Mouse (Mus musculus) hindbrain, embryonic 13.5 days (tissue): ENCODE measurements around the gene Eya2. TPM values are rescaled to one million over a fixed set of nuclear protein-coding genes. Genes with fewer than 3 reads are reported as not detected.

Experiments
- ATAC-seq: fragments of 200-750 bp; cut with Nextera tagmentation; 2 replicates; pipeline ENCODE4 v1.8.0; 2017; ENCODE audit warnings: moderate TSS enrichment; ENCODE audit not compliant: low FRiP score
- H3K27ac ChIP-seq: fragments of 300-500 bp; sonication (generic); 2 replicates; pipeline ENCODE4 v1.5.1; 2015; ENCODE audit warnings: inconsistent platforms, mild to moderate bottlenecking, moderate library complexity
- H3K27me3 ChIP-seq: fragments of 300-500 bp; sonication (generic); 2 replicates; pipeline ENCODE4 v1.6.1; 2015; ENCODE audit warnings: mild to moderate bottlenecking, inconsistent platforms
- H3K36me3 ChIP-seq: fragments of 300-500 bp; sonication (generic); 2 replicates; pipeline ENCODE4 v1.6.1; 2015; ENCODE audit warnings: mild to moderate bottlenecking, inconsistent platforms
- H3K4me1 ChIP-seq: fragments of 300-500 bp; sonication (generic); replicated peaks from 2 replicates; pipeline ENCODE4 v1.6.1; 2015; ENCODE audit warnings: inconsistent platforms
- H3K4me2 ChIP-seq: fragments of 300-500 bp; sonication (generic); 2 replicates; pipeline ENCODE4 v1.6.1; 2015; ENCODE audit warnings: inconsistent platforms, mild to moderate bottlenecking, moderate library complexity
- H3K4me3 ChIP-seq: fragments of 300-500 bp; sonication (generic); 2 replicates; pipeline ENCODE4 v1.5.1; 2015; ENCODE audit warnings: mild to moderate bottlenecking, inconsistent platforms
- H3K9ac ChIP-seq: fragments of 300-500 bp; sonication (generic); 2 replicates; pipeline ENCODE4 v1.6.1; 2015; ENCODE audit warnings: mild to moderate bottlenecking, inconsistent platforms
- H3K9me3 ChIP-seq: fragments of 300-500 bp; sonication (generic); 2 replicates; pipeline ENCODE4 v1.6.1; 2016; ENCODE audit warnings: inconsistent platforms
- WGBS: fragments of 180-500 bp; shearing (Covaris S2); methylation state at CpG from one replicate; pipeline ENCODE4 v1.1.7; 2015; 5-methylcytosine and 5-hydroxymethylcytosine counted together
- polyA plus RNA-seq: library from polyadenylated mRNA; unstranded; fragments of >200 nt; fragmentation: Nextera tagmentation; extraction: Ambion mirVana; gene quantifications from 2 replicates; pipeline ENCODE4 v1.2.1, GENCODE M21; 2015

Gene Eya2
- polyA plus RNA-seq, 1 experiment from 2014 or later, result 12.8 TPM

DNA sequence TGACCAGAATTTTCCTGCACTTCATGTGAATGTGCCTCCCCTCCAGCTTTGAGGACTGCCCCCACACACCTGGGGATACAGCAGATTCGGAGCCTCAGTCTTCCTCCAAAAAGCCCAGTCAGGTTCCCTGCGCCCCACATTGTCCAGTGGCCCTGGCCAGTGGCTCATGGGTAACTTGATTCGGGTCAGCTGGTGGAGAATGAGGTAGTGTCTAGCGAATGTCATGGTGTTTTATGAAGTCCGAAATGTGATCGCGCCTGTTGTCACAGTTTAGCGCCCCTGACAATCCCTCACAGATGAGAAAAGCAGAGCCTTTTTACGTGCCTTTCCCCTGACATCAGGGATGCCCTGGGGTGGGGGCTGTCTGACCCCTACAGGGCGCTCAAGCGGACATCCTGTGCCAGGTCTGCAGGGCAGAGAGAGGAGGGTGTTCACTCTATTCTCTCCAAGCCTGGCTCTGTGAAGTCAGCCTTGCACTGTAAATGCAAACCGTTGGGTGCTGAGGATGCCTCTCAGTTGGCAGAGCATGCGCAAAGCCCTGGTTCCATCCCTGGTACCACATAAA, 164.7 kb downstream of the Eya2 start:
- Histone ChIP-seq H3K36me3 (no peaks in the 10 kb centered on the region), H3K27me3 (no peaks in the 10 kb centered on the region), H3K9ac (no peak overlapping the region), H3K4me3 (no peak overlapping the region), H3K4me2 (no peak overlapping the region), H3K27ac (no peak overlapping the region), H3K4me1 (peaks cover 16% of the 10 kb centered on the region), H3K9me3 (no peaks in the 10 kb centered on the region)
- WGBS, result 75% methylated on average over 13 of the region's 13 CpGs
- no peak for ATAC-seq

DNA sequence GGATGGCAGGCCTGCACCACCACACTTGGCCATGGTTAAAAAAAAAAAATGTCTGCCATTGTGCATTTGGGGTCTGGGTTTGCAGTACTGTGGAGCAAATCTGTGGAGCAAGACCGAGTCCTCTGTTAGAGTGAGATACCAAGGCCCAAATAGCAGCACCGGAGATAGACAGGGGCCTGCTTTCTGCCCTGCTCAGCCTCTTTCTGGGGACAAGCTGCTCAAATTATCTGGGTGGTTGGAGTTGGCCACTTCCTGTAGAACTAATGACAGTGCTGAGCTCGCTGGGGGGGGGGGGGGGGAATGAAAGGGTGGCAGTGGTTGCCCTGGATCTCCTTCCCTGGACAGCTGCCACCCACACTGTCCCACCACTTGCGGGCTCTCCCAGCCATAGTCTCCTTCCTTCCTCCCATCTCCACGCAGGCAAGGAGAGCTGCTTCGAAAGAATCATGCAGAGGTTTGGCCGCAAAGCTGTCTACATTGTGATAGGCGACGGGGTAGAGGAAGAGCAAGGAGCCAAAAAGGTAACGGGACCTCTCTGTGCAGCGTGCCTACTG, 174.1 kb downstream of the Eya2 start:
- peak overlapping the region; percentile 78 for H3K27ac ChIP-seq
- WGBS, result 59% methylated on average over 10 of the region's 11 CpGs

DNA sequence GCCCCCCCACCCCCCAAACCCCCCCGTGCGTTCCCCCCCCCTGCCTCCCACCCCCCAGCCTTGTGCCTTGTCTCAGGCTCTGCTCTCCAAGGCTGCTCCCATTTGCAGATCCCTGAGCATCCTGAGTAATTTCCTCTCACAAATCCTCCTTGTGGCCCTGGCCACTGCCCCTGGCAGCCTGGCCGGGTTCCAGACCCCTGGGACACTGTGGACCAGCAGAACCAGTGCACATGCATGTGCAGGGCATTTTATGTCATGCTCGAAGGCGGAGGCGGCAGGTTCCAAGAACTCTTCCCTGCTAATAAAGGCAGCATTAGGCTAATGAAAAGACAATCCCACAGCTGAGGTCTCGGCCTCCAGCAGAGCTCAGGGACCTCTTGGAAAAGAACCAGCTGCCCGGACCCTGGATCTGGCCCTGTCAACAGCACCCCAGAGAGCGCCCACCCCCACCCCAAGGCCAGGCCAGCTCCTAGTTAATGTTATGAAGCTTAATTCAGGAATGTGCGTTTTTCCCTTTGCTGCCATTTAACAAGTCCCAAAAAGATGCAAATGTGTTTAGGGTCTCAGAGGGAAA, 174.6 kb downstream of the Eya2 start:
- Histone ChIP-seq H3K4me1 (peaks cover 11% of the 10 kb centered on the region), H3K9ac (peak overlapping the region; percentile 30; the same call in 1 of the 2 replicates), H3K4me2 (no peak overlapping the region), H3K27me3 (no peaks in the 10 kb centered on the region), H3K27ac (peak overlapping the region; percentile 78), H3K9me3 (no peaks in the 10 kb centered on the region), H3K36me3 (no peaks in the 10 kb centered on the region), H3K4me3 (no peak overlapping the region)
- WGBS, result 36% methylated on average over 8 of the region's 10 CpGs
- ATAC-seq, result no peak

More for the DNA sequence above, 174.1 kb downstream of the Eya2 start:
- Histone ChIP-seq H3K4me2 (no peak overlapping the region), H3K4me3 (no peak overlapping the region), H3K9ac (peak overlapping the region; percentile 30; the same call in 1 of the 2 replicates), H3K4me1 (peaks cover 11% of the 10 kb centered on the region), H3K27me3 (no peaks in the 10 kb centered on the region), H3K9me3 (no peaks in the 10 kb centered on the region), H3K36me3 (no peaks in the 10 kb centered on the region)
- ATAC-seq, result no peak

DNA sequence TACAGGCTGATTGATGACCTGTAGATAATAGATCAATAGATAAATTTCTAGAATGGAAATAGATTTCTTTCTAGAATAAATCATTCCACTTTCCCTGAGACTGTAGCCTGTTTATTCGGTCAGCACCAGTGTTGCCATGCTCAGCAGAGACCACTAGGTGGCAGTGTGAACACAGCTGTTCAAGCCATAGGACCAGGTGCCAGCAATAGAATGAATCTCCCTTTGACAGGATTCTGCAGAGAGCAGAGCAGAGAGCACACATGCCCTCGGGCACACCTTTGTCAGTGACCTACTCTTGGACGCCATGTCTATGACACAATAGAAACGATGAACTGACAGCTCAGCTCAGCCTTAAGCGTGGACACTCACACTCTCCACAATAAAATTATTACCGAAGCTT, 184.1 kb downstream of the Eya2 start:
- peaks cover 7% of the 10 kb centered on the region for H3K36me3 ChIP-seq
- no peak overlapping the region for H3K4me2 ChIP-seq
- no peaks in the 10 kb centered on the region for H3K9me3 ChIP-seq
- peak overlapping the region; percentile 80 for H3K27ac ChIP-seq
- H3K4me1 ChIP-seq, result peaks cover 6% of the 10 kb centered on the region
- H3K27me3 ChIP-seq, result no peaks in the 10 kb centered on the region
- no peak overlapping the region for H3K4me3 ChIP-seq
- ATAC-seq, result peak; percentile 65
- no peak overlapping the region for H3K9ac ChIP-seq
- 21% methylated on average over 6 of the region's 6 CpGs for WGBS

DNA sequence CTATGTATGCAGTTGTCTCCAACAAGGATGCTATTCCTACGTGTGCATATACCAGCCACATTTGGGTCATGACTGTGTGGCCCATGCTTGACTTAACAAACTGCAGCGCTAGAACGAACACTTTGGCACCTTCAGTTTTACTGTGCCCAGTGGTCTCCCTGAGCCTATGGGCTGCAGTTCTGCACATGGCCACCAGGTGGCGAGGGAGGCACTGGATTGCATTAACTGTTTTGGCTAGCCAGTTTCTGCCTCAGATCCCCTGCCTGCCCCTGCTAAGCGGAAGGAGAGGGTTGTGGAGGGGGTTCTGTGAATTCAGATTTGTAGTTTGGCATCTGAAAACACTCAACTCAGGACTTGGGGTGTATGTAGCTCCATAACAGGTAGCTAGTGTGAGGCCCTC, 187.5 kb downstream of the Eya2 start:
- ATAC-seq, result 0 out of 2 replicates have a peak, but pooled peaks have one; percentile 15
- Histone ChIP-seq H3K36me3 (peaks cover 39% of the 10 kb centered on the region), H3K9me3 (no peaks in the 10 kb centered on the region), H3K4me3 (no peak overlapping the region), H3K9ac (no peak overlapping the region), H3K27me3 (no peaks in the 10 kb centered on the region), H3K4me1 (peaks cover 10% of the 10 kb centered on the region), H3K27ac (no peak overlapping the region), H3K4me2 (no peak overlapping the region)
- 36% methylated on average over 5 of the region's 5 CpGs for WGBS

DNA sequence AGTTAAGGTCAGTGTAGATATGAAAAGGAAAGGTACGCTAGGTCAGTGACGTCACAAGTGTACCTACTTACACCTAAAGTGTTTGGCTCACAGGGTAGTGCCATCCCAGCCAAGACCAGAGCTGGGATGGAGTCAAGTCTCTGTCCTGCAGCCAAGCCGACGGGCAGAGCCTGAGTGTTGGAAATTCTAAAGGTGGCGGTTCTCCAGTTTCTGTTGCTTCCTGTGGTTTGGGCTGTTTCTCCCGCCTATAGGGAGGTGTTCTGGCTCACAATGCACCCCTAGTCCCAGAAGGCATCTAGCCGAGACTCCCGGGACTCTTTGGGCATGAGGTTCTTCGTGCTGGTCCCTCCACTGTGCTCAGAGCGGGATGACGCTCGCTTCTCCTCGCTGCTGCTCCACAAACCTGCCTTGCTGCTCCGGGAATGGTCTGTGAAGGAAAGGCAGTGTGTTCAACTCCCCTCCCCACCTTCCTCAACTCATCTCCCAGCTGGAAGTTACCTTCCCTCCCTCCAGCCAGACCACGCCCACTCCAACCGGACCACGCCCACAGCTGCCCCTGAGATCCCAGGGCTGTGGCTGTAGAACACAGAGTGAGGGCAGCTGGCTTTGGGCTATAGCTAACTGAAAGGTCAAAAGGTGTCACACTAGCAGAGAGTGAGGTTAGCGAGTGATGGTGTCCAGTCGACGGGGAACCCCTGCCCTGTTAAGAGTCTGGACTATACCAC, 190.6 kb downstream of the Eya2 start:
- no peak overlapping the region for H3K4me2 ChIP-seq
- H3K4me1 ChIP-seq, result peaks cover 25% of the 10 kb centered on the region
- H3K36me3 ChIP-seq, result peaks cover 69% of the 10 kb centered on the region
- H3K9me3 ChIP-seq, result no peaks in the 10 kb centered on the region
- H3K4me3 ChIP-seq, result no peak overlapping the region
- no peaks in the 10 kb centered on the region for H3K27me3 ChIP-seq
- H3K27ac ChIP-seq, result no peak overlapping the region
- 93% methylated on average over 20 of the region's 20 CpGs for WGBS
- no peak overlapping the region for H3K9ac ChIP-seq
- no peak for ATAC-seq

DNA sequence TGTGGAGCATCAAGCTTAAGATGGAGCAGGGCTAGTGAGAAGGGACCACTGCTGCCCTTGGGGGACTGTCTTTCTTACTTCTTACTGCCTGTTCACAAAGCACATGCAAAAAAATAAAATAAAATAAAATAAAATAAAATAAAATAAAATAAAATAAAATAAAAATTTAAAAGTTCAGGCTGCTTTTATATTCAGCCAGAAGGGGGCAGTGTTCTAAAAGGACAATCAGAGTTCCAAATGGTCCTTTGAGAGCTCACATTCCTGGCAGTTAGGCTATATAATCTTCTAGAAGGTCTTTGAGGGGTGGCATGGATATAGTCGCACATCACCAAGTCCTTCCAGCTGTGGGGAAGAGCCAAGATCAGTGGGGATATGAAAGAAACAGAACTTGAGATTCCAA, 191.6 kb downstream of the Eya2 start:
- 72% methylated on average over 1 of the region's 1 CpGs for WGBS
- no peak overlapping the region for H3K27ac ChIP-seq
- H3K9ac ChIP-seq, result no peak overlapping the region
- no peak overlapping the region for H3K4me3 ChIP-seq
- H3K9me3 ChIP-seq, result no peaks in the 10 kb centered on the region
- no peak for ATAC-seq
- no peak overlapping the region for H3K4me2 ChIP-seq
- H3K4me1 ChIP-seq, result peaks cover 34% of the 10 kb centered on the region
- H3K36me3 ChIP-seq, result peaks cover 78% of the 10 kb centered on the region
- no peaks in the 10 kb centered on the region for H3K27me3 ChIP-seq

DNA sequence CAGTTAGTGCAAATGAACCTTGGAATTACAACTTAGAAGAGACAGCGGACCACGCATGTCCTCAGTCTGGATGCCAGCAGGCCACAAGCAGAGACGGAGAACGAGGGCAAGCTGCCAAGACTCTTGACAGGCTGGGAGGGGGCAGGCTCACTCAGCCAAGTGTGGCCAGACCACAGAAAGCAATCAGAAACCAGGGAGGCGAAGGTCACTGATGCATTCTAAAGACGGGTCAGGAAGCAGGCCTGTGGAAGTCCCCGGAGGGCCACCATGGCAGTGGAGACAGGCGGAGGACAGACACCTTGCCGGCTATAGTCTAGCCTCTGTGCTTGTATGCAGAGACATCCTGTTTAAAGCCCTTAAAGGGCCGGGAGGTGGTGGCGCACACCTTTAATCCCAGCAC, 193.2 kb downstream of the Eya2 start:
- Histone ChIP-seq H3K36me3 (peaks cover 93% of the 10 kb centered on the region), H3K4me1 (peaks cover 40% of the 10 kb centered on the region), H3K27ac (peak overlapping the region; percentile 76), H3K4me2 (no peak overlapping the region), H3K27me3 (no peaks in the 10 kb centered on the region), H3K9ac (no peak overlapping the region), H3K9me3 (no peaks in the 10 kb centered on the region), H3K4me3 (no peak overlapping the region)
- 41% methylated on average over 11 of the region's 11 CpGs for WGBS
- no peak for ATAC-seq

DNA sequence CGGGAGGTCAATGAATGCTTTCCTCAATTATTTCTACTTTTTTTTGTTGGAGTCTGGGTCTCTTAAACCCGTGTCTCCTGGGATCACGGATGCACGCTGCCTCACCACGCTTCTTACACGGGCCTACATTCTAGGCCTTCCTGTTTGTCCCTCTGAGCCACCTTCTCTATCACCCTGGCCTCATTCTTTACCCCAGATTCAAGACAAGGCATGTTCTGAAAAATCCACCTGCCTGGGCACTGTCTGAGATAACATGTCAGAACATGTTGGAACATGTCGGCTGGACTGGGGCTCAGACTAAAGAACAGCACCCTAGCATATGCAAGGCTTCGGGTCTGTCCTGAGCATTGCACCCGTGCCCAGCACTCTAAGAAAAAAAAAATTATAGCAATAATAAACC, 194.0 kb downstream of the Eya2 start:
- 93% methylated on average over 9 of the region's 9 CpGs for WGBS
- Histone ChIP-seq H3K4me3 (no peak overlapping the region), H3K9ac (no peak overlapping the region), H3K36me3 (peaks cover 95% of the 10 kb centered on the region), H3K4me2 (no peak overlapping the region), H3K4me1 (peaks cover 40% of the 10 kb centered on the region), H3K9me3 (no peaks in the 10 kb centered on the region), H3K27ac (no peak overlapping the region), H3K27me3 (no peaks in the 10 kb centered on the region)
- ATAC-seq, result no peak

DNA sequence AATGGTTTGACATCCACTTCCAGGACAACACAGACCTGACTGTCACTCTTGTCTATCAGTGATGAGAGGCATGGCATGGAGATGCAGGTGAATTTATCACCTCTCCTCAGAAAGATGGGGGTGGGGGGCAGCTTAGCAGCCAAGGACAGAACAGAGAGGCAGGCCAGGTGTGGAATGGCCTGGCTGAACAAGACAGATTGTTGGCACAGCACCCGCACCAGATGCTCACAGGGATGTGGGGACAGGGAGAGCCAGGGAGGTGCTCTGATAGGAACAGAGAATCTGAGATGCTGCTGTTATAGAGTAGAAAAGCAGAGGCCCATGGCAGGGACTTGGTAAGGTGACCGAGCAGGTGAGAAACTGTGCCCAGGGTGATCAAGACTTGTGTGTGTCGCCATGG, 194.8 kb downstream of the Eya2 start:
- H3K36me3 ChIP-seq, result peaks cover 95% of the 10 kb centered on the region
- ATAC-seq, result no peak
- no peak overlapping the region for H3K4me3 ChIP-seq
- H3K9ac ChIP-seq, result no peak overlapping the region
- H3K4me2 ChIP-seq, result no peak overlapping the region
- peak overlapping the region; percentile 26 for H3K27ac ChIP-seq
- no peaks in the 10 kb centered on the region for H3K9me3 ChIP-seq
- H3K4me1 ChIP-seq, result peaks cover 40% of the 10 kb centered on the region
- H3K27me3 ChIP-seq, result no peaks in the 10 kb centered on the region
- WGBS, result 78% methylated on average over 3 of the region's 3 CpGs

DNA sequence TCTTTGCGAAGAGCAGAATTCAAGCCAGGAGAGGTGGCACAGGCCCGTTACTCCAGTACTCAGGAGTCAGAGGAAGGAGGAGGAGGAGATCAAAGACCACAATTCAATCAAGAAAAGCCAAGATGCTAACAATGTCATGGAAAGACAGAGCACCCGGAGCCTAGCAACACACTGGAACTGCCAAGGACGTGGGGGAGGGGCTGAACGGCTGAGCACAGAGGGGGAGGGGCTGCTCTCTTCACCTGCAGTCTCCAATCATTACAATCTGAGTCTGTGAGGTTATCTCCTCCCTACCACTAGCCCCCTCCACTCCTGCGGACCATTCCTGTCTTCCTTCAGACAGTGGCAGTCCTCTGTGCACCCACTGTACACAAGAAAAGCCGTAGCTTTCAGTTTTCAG, 196.2 kb downstream of the Eya2 start:
- peak; percentile 14; the same call in 1 of the 2 replicates for ATAC-seq
- H3K4me1 ChIP-seq, result peaks cover 40% of the 10 kb centered on the region
- 42% methylated on average over 7 of the region's 7 CpGs for WGBS

DNA sequence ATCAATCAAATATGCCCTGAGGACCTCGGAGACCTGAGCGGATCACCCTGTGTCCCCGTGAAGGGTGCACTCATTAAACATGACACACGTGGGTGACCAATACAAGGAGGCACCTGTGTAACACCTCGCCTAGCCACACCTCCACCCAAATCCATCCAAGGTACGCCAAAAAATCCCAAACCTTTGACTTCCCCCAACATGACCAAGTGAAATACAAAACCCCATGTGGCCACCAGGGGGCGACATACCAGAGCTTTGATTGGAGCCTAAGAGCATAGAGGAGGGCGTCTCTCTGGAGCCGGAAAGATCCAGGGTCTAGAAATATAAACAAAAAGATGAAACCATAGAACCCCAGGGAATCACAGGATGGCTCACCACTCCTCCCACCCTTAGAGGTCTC, 196.8 kb downstream of the Eya2 start:
- 63% methylated on average over 9 of the region's 9 CpGs for WGBS
- Histone ChIP-seq H3K9me3 (no peaks in the 10 kb centered on the region), H3K9ac (0 out of 2 replicates have a peak overlapping the region, but pooled peaks have one; percentile 35), H3K27me3 (no peaks in the 10 kb centered on the region), H3K4me3 (no peak overlapping the region), H3K27ac (peak overlapping the region; percentile 82), H3K4me1 (peaks cover 39% of the 10 kb centered on the region), H3K4me2 (no peak overlapping the region), H3K36me3 (peaks cover 95% of the 10 kb centered on the region)
- ATAC-seq, result peak; percentile 65; the same call in 1 of the 2 replicates

More for the DNA sequence above, 196.2 kb downstream of the Eya2 start:
- H3K27ac ChIP-seq, result peak overlapping the region; percentile 82
- H3K36me3 ChIP-seq, result peaks cover 92% of the 10 kb centered on the region
- no peak overlapping the region for H3K4me2 ChIP-seq
- H3K9ac ChIP-seq, result peak overlapping the region; percentile 35; the same call in 1 of the 2 replicates
- H3K27me3 ChIP-seq, result no peaks in the 10 kb centered on the region
- H3K9me3 ChIP-seq, result no peaks in the 10 kb centered on the region
- no peak overlapping the region for H3K4me3 ChIP-seq
